Mouse (Mus musculus) frontal cortex, postnatal 14 days (tissue): ENCODE results near the gene Gm11437.

Experiments used
- DNase-seq, 2 experiments: peaks; one replicate each; pipeline ENCODE4 v3.0.0; 2022; ENCODE audit warnings: low spot score in 2 of 2

Gene Gm11437

DNA sequence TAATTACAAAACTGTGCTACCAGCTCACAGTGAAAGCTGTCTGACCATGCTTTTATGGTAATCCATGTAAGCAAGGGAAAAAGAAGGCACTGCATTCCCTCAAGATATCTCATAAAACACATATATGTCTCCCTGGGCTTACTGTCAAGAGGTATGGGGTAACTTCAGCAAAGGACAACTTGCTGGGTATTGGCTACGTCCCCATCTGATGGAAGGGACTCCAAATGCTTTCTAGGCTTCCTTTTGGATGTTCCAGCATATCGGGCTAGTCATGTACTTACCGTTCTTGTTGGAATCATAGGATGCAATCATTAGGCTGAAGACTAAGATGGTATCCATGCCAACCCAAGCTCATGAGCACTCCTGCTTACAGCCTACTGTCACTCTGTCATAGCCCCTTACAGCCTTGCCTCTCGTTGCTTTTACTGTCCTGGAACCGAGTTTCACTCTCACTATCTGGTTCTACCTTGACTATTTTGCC, at the start of gene Gm11437:
Gm11437 (minus strand) TSS at position 431 of the 481 bp plus-strand sequence.
- DNase-seq = no peak

GRCm38 (mm10) chr11:84210876-84211275, 43.6 kb upstream of the Gm11437 start:
- no peak for DNase-seq

DNA sequence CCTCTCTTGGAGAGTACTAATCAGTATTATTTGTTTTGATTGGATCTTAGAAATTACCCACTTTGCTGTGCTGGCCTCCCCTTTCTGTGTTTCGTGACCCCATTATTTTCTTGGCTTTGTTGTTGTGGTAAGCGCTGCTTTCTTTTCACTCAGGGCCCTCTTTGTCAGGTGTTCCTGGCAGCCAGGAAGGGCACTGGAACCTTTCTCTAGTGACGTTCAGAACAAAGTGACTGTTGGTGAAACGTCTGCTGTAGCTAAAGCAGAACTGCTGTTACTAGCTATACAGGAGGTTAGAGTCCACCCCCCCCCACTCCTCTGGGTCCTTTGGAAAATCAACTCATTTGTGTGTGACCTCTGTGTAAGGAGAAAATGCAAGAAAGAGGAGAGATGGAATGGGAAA, 38.5 kb upstream of the Gm11437 start:
- DNase-seq = no peak

- no peak for DNase-seq
These were observed 30.5 kb upstream of the Gm11437 start for GRCm38 (mm10) chr11:84197607-84198402.

DNA sequence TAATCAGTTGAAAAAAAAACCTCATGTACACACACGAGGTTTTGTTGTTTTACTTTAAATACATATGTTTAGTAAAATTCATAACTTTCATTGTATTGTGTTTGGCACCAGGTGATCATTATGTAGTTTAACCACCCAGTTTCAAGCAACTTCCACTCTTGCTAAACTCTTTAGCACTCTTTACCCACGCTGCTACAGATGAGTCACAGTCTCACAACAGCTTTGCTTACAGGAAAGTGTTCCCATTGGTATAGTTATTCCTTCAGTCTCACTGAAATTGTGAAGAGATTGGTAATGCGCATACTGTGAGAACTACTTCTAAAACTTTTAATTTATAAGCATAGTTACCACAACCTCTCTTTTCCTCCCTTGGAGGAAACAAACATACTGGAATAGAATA, 27.5 kb upstream of the Gm11437 start:
- DNase-seq = no peak

GRCm38 (mm10) chr11:84193249-84193648, 26.0 kb upstream of the Gm11437 start:
- no peak for DNase-seq

- no peak for DNase-seq
These were observed 23.4 kb upstream of the Gm11437 start for GRCm38 (mm10) chr11:84190581-84191233.

- no peak for DNase-seq
These were observed 21.3 kb upstream of the Gm11437 start for GRCm38 (mm10) chr11:84188530-84188929.

DNA sequence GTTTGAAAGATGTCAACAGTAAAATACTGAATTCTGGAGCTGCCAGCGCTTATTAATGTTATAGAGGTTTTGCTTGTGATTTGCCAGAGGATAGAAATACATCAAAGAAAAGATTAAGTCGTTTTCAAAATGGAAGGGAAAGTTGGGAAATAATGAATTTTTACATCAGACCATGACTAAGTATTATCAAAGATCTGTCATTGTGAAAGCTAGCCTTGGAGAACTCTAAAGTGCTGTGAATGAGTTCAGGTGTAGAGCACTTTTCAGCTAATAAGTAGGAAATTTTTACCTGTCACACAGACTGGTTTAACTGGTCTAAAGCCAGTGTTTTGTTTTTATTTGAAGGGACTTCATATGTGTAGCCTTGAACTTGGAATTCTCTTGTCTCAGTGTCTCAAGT, 14.0 kb upstream of the Gm11437 start:
- DNase-seq = no peak

- peak; percentile 67 for DNase-seq
These were observed 12.8 kb upstream of the Gm11437 start for GRCm38 (mm10) chr11:84179954-84180598.

GRCm38 (mm10) chr11:84179226-84179953, 12.1 kb upstream of the Gm11437 start:
- peak; percentile 89 for DNase-seq

- no peak for DNase-seq
These were observed 11.3 kb upstream of the Gm11437 start for GRCm38 (mm10) chr11:84178571-84178970.

DNA sequence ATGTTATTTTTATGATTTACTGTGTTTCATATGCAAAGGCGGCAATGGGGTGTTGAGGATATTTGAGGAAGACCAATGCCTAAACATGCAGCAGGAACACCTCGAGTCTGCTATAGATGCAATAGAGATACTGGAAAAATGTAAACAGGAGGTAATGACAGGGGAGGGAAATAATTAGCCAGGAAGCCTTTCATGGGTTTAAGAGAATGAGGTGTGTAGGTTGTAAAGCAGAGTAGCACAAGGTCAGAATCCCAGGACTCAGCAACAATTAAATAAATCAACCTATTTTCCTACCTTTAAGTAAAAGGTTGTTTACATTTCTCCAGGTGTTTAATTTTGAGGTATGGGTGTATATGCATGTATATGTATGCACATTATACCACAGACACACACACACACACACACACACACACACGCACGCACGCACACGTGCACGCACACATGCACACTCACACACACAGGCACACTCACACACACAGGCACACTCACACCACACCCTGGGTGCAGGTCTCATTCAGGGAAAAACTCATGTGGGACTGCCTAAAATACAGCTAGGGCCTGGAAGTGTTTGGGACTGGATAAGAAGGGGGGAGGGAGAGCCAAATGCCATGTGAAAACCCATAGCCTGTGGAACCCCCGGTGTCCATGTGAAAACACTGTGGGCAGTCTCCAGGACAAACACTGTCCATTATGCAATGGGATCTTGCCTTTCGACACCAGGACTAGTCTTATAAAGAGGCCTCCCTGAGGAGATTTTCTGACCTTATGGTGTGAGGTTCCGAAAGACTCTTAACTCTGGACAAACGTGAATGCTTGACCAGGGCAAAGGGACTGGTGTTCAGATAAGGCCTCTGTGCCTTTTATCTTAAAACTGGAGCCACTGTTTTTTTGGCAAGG, 5.5 kb upstream of the Gm11437 start:
- DNase-seq = no peak

DNA sequence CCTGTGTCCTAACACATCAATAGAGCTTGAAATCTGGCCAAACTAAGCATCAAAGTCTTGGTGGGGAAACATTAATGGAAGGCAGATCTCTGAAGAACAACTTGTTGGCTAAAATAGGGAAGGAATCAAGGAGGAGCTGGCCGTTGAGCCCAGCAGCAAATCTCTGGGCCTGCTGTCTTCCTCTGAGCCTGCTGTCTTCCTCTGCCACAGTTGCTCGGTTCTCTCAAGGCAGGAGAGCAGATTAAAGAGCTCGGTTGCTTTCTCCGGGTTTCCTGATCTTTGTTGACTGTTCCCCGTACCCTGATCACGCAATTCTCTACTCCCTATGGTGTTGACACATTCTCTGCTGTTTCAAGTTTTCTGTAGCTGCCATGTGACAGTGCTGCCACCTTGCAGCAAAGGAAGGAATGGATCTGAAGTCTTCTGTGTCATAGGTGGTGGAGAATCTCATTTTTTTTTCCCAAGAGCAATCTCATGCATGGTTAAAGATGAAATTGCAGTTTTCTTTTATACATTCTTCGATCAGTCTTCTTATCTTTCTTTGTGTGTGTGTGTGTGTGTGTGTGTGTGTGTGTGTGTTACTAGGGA, 1.5 kb upstream of the Gm11437 start:
- DNase-seq = peak; percentile 23 to 47

DNA sequence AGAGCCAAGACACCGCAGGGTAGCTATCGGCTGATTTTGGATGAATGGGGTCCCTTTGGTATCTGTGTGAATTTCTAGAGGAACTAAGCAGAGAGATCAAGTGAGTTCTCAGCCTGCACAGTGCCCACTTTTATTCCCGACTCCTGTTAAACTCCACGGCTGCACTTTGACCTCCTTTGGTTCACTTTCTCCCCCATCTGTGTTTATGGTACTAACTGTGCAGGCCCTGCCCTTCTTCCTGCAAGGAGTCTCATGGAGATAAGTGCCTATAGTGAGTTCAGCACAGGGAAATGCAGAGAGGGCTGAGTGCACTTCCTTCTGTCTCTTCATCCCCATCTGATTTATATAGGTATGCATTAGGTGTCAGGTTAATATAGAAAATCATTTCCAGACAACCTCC, 2.7 kb downstream of the Gm11437 start:
- DNase-seq = no peak

GRCm38 (mm10) chr11:84164123-84164522, 3.2 kb downstream of the Gm11437 start:
- no peak for DNase-seq

GRCm38 (mm10) chr11:84156535-84157262, 10.6 kb downstream of the Gm11437 start:
- no peak for DNase-seq

DNA sequence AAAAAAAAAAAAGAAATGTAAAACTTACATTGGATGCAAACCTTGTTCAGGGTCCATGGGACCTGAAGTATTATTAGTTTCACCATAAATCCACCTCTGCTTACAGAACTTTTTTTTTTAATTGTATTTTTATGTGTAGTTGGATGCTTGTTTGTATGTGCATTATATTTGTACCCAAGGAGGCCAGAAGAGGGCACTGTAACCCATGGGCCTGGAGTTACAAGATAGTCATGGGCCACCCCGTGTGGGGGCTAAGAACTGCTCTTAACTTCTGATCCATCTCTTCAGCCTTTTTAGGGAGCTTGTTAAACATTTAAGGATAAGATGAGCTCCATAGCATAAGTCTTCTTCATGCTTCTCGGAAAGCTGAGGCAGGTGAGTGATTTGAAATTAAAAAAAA, 16.4 kb downstream of the Gm11437 start:
- no peak for DNase-seq

- DNase-seq = no peak
These were observed 21.2 kb downstream of the Gm11437 start for GRCm38 (mm10) chr11:84146081-84146480.
